Mouse (Mus musculus) CH12.LX (cell line): ENCODE measurements around the gene Snx19. TPM values are rescaled to one million over a fixed set of nuclear protein-coding genes. Genes with fewer than 3 reads are reported as not detected.

Source experiments
- DNase-seq: peaks from one replicate; pipeline ENCODE4 v3.0.0-alpha.2; 2013; ENCODE audit errors: extremely low read depth
- H3K27ac ChIP-seq: 2 replicates; pipeline ENCODE4 v1.5.1; 2012; ENCODE audit warnings: low read depth, mild to moderate bottlenecking, control low read depth, moderate library complexity; ENCODE audit not compliant: insufficient read depth
- H3K27me3 ChIP-seq: replicated peaks from 2 replicates; pipeline ENCODE3; 2012; ENCODE audit warnings: inconsistent platforms
- H3K36me3 ChIP-seq, 2 experiments: replicated peaks in 1 of 2; 2 replicates each; pipeline versions ENCODE3 to v1.6.1; 2012; ENCODE audit warnings: inconsistent platforms in 1 of 2, low read length in 1 of 2, mild to moderate bottlenecking in 1 of 2, mixed read lengths in 1 of 2, moderate library complexity in 1 of 2; ENCODE audit not compliant: control insufficient read depth in 1 of 2, insufficient read depth in 1 of 2
- H3K4me1 ChIP-seq, 2 experiments: 2 replicates each; pipeline ENCODE4 v1.6.1; 2012; ENCODE audit warnings: inconsistent platforms in 1 of 2, moderate library complexity in 1 of 2; ENCODE audit not compliant: insufficient read depth in 2 of 2, control insufficient read depth in 1 of 2
- H3K4me2 ChIP-seq: 2 replicates; pipeline ENCODE4 v1.6.1; 2012; ENCODE audit warnings: low read depth, mild to moderate bottlenecking, control low read depth; ENCODE audit not compliant: poor library complexity, insufficient read depth, severe bottlenecking
- H3K4me3 ChIP-seq, 3 experiments: fragments of 150-350 bp in 1 of 3; sonication (generic) in 1 of 3; replicated peaks in 1 of 3; 2 replicates each; pipeline versions ENCODE3 to v1.5.1; 2011 to 2012; ENCODE audit warnings: low read depth in 2 of 3, low read length in 2 of 3, mild to moderate bottlenecking in 2 of 3, moderate library complexity in 2 of 3, control low read depth in 1 of 3, improper control_type of control experiment in 1 of 3, inconsistent platforms in 1 of 3, mixed read lengths in 1 of 3; ENCODE audit not compliant: poor library complexity in 1 of 3
- H3K79me2 ChIP-seq: replicated peaks from 2 replicates; pipeline ENCODE4 v1.6.1; 2012; ENCODE audit warnings: mild to moderate bottlenecking, moderate library complexity; ENCODE audit not compliant: control insufficient read depth, poor library complexity, insufficient read depth, severe bottlenecking; ENCODE audit errors: extremely low read depth
- H3K9ac ChIP-seq: 2 replicates; pipeline ENCODE4 v1.6.1; 2012; ENCODE audit warnings: low read depth, mild to moderate bottlenecking, control low read depth, moderate library complexity; ENCODE audit not compliant: insufficient read depth
- H3K9me3 ChIP-seq: replicated peaks from 2 replicates; pipeline ENCODE3; 2012; ENCODE audit warnings: low read length, inconsistent platforms, mixed read lengths
- EP300 ChIP-seq: IDR thresholded peaks from 2 replicates; pipeline ENCODE4 v1.6.1; 2011; ENCODE audit warnings: low read length, improper control_type of control experiment
- HCFC1 ChIP-seq: IDR thresholded peaks from 2 replicates; pipeline ENCODE4 v1.6.1; 2012; ENCODE audit warnings: low read depth, mild to moderate bottlenecking, inconsistent platforms, low read length, improper control_type of control experiment
- JUN ChIP-seq: IDR thresholded peaks from 2 replicates; pipeline ENCODE4 v1.6.1; 2011; ENCODE audit warnings: low read depth, mild to moderate bottlenecking, low read length, improper control_type of control experiment, moderate library complexity; ENCODE audit not compliant: insufficient read depth
- MAX ChIP-seq: IDR thresholded peaks from 2 replicates; pipeline ENCODE4 v1.6.1; 2011; ENCODE audit warnings: low read length, improper control_type of control experiment
- MAZ ChIP-seq: IDR thresholded peaks from 2 replicates; pipeline ENCODE4 v1.6.1; 2012; ENCODE audit warnings: low read depth, mild to moderate bottlenecking, inconsistent platforms, low read length, improper control_type of control experiment, moderate library complexity
- MEF2A ChIP-seq: IDR thresholded peaks from 2 replicates; pipeline ENCODE4 v1.6.1; 2014; ENCODE audit warnings: low read depth, mild to moderate bottlenecking, inconsistent platforms, low read length, improper control_type of control experiment, borderline replicate concordance
- NELFE ChIP-seq: IDR thresholded peaks from 2 replicates; pipeline ENCODE4 v1.6.1; 2011; ENCODE audit warnings: low read depth, low read length, improper control_type of control experiment
- NRF1 ChIP-seq: IDR thresholded peaks from 2 replicates; pipeline ENCODE4 v1.6.1; 2014; ENCODE audit warnings: low read depth, mild to moderate bottlenecking, inconsistent platforms, low read length, improper control_type of control experiment, moderate library complexity
- PAX5 ChIP-seq: IDR thresholded peaks from 2 replicates; pipeline ENCODE4 v1.6.1; 2012; ENCODE audit warnings: low read length, inconsistent platforms, mixed read lengths
- POLR2AphosphoS2 ChIP-seq: IDR thresholded peaks from 2 replicates; pipeline ENCODE4 v1.6.1; 2011; ENCODE audit warnings: low read depth, low read length, improper control_type of control experiment
- RAD21 ChIP-seq: IDR thresholded peaks from 2 replicates; pipeline ENCODE4 v1.6.1; 2011; ENCODE audit warnings: low read depth, mild to moderate bottlenecking, low read length, improper control_type of control experiment, moderate library complexity
- RCOR1 ChIP-seq: conservative IDR thresholded peaks from 2 replicates; pipeline ENCODE4 v1.6.1; 2012; ENCODE audit warnings: low read depth, mild to moderate bottlenecking, inconsistent platforms, low read length, improper control_type of control experiment
- SIN3A ChIP-seq: IDR thresholded peaks from 2 replicates; pipeline ENCODE4 v1.6.1; 2012; ENCODE audit warnings: low read length, improper control_type of control experiment, inconsistent platforms
- TBP ChIP-seq: conservative IDR thresholded peaks from 2 replicates; pipeline ENCODE4 v1.6.1; 2011; ENCODE audit warnings: low read depth, low read length, improper control_type of control experiment
- USF1 ChIP-seq: IDR thresholded peaks from 2 replicates; pipeline ENCODE4 v1.6.1; 2014; ENCODE audit warnings: low read depth, mild to moderate bottlenecking, inconsistent platforms, low read length, improper control_type of control experiment
- ZMIZ1 ChIP-seq: IDR thresholded peaks from 2 replicates; pipeline ENCODE4 v1.6.1; 2012; ENCODE audit warnings: low read depth, mild to moderate bottlenecking, inconsistent platforms, low read length, improper control_type of control experiment
- dilution Hi-C: fragments of 300-500 bp; cut with MboI; formaldehyde crosslinking; loops from 2 replicates; pipeline ENCODE4 v1.14.3; 2020; ENCODE audit warnings: low sequenced_read_pairs; ENCODE audit not compliant: extremely low pct_unique_long_range_greater_than_20kb, extremely low pct_ligation_motif_present
- in situ Hi-C: fragments of 300-500 bp; cut with MboI; formaldehyde crosslinking; loops from 3 replicates; pipeline ENCODE4 v1.14.3; 2019; ENCODE audit warnings: low sequenced_read_pairs, low pct_ligation_motif_present, low pct_unique_long_range_greater_than_20kb, mixed read lengths
- polyA plus RNA-seq: library from polyadenylated mRNA; unstranded; fragments of >175 nt; gene quantifications from 2 replicates; pipeline ENCODE4 v1.2.1, GENCODE M21; 2012; ENCODE audit warnings: low read depth; ENCODE audit not compliant: insufficient read length
- total RNA-seq, 2 experiments: library from RNA; depleted of rRNA; stranded (reverse); fragments of 300-350 nt in 1 of 2; fragments of >200 nt in 1 of 2; gene quantifications; 2 replicates each; pipeline ENCODE4 v1.2.3; 2012 to 2014

The Snx19 gene
- total and polyA plus RNA-seq, 3 experiments = 9.5 to 19.3 (median 12.1) TPM

- Histone ChIP-seq H3K79me2 (no peaks in the 10 kb centered on the region), H3K36me3 (no peaks in the 10 kb centered on the region), H3K9ac (no peak overlapping the region), H3K9me3 (no peaks in the 10 kb centered on the region), H3K4me1 (peaks cover 6 to 9% of the 10 kb centered on the region in 2 experiments), H3K27me3 (no peaks in the 10 kb centered on the region), H3K4me3 (no peak overlapping the region), H3K27ac (no peak overlapping the region), H3K4me2 (no peak overlapping the region)
- in situ Hi-C loops (loop anchor here (5.0 to 10.0 kb wide), 2 partner anchors 431 to 603 kb away; no protein-coding TSS in a partner anchor), dilution Hi-C loops (no loop called here)
- TF ChIP-seq MAX = no peak
- no peak for TF ChIP-seq TBP
- TF ChIP-seq MAZ = no peak
- DNase-seq = no peak
Measured at GRCm38 (mm10) chr9:30484183-30484582, 57.3 kb downstream of the Snx19 start.

- dilution Hi-C loops = no loop called here
- in situ Hi-C loops = loop anchor here (10.0 kb wide), 1 partner anchor 430 kb away; no protein-coding TSS in a partner anchor
- Histone ChIP-seq H3K4me3 (no peak overlapping the region), H3K4me1 (peaks cover 6 to 9% of the 10 kb centered on the region in 2 experiments), H3K27me3 (no peaks in the 10 kb centered on the region), H3K9me3 (no peaks in the 10 kb centered on the region), H3K36me3 (no peaks in the 10 kb centered on the region), H3K9ac (no peak overlapping the region), H3K4me2 (no peak overlapping the region), H3K79me2 (no peaks in the 10 kb centered on the region), H3K27ac (no peak overlapping the region)
- TF ChIP-seq SIN3A = no peak
- no peak for TF ChIP-seq MAX
- no peak for TF ChIP-seq ZMIZ1
- TF ChIP-seq EP300 = no peak
- TF ChIP-seq RCOR1 = no peak
- no peak for TF ChIP-seq NELFE
- TF ChIP-seq RAD21 = no peak
- no peak for TF ChIP-seq POLR2AphosphoS2
- TF ChIP-seq PAX5 = no peak
- TF ChIP-seq MEF2A = no peak
- no peak for TF ChIP-seq HCFC1
- no peak for TF ChIP-seq NRF1
- no peak for TF ChIP-seq USF1
- no peak for TF ChIP-seq JUN
- DNase-seq = no peak
Measured at GRCm38 (mm10) chr9:30485161-30485560, 58.3 kb downstream of the Snx19 start.
